Mouse (Mus musculus) heart, adult 8-10 months (tissue): Measurements from ENCODE around the gene Mrpl34. TPM values are rescaled to one million over a fixed set of nuclear protein-coding genes. Genes with fewer than 3 reads are reported as not detected.
A peak's percentile ranks its signal among the peaks of the same experiment; 100 is the strongest.

Experiments used
- DNase-seq: peaks from one replicate; pipeline ENCODE4 v3.0.0; 2022; ENCODE audit warnings: low spot score
- total RNA-seq, 4 experiments: library from RNA; stranded (reverse); gene quantifications; 2 replicates each; pipeline ENCODE4 v1.2.4; 2022

Gene Mrpl34
- total RNA-seq, 4 experiments from 2014 or later, result 114 to 128 (median 119) TPM

- peak; percentile 98 for DNase-seq
Observed at GRCm38 (mm10) chr8:71468916-71469315, 4.2 kb downstream of the Mrpl34 start, which contains the start of gene Dda1. Dda1 (plus strand) TSS chr8:71469199.

GRCm38 (mm10) chr8:71469411-71469810, 4.7 kb downstream of the Mrpl34 start:
- DNase-seq, result no peak

GRCm38 (mm10) chr8:71470146-71470912, 5.6 kb downstream of the Mrpl34 start:
- no peak for DNase-seq

- no peak for DNase-seq
Observed at GRCm38 (mm10) chr8:71470913-71471255, 6.1 kb downstream of the Mrpl34 start.

- no peak for DNase-seq
Observed at GRCm38 (mm10) chr8:71471861-71472260, 7.1 kb downstream of the Mrpl34 start.

GRCm38 (mm10) chr8:71472601-71473386, 8.0 kb downstream of the Mrpl34 start:
- DNase-seq, result no peak

GRCm38 (mm10) chr8:71474344-71474743, 9.6 kb downstream of the Mrpl34 start:
- no peak for DNase-seq

- no peak for DNase-seq
Observed at GRCm38 (mm10) chr8:71474785-71475701, 10.3 kb downstream of the Mrpl34 start.

- no peak for DNase-seq
Observed at GRCm38 (mm10) chr8:71475702-71476075, 10.9 kb downstream of the Mrpl34 start.

GRCm38 (mm10) chr8:71476099-71476940, 11.6 kb downstream of the Mrpl34 start:
- DNase-seq, result peak; percentile 70

GRCm38 (mm10) chr8:71477196-71477845, 12.6 kb downstream of the Mrpl34 start:
- no peak for DNase-seq

GRCm38 (mm10) chr8:71478943-71479342, 14.2 kb downstream of the Mrpl34 start:
- no peak for DNase-seq

- no peak for DNase-seq
Observed at GRCm38 (mm10) chr8:71483932-71484331, 19.2 kb downstream of the Mrpl34 start.

GRCm38 (mm10) chr8:71484736-71485135, 20.0 kb downstream of the Mrpl34 start:
- DNase-seq, result no peak

GRCm38 (mm10) chr8:71485142-71486135, 20.7 kb downstream of the Mrpl34 start, which contains the start of gene Ano8:
Ano8 (minus strand) TSS chr8:71485963.
- peak; percentile 84 for DNase-seq

- no peak for DNase-seq
Observed at GRCm38 (mm10) chr8:71486136-71486529, 21.4 kb downstream of the Mrpl34 start.

GRCm38 (mm10) chr8:71487691-71488445, 23.1 kb downstream of the Mrpl34 start, which contains the start of gene Gtpbp3:
Gtpbp3 (plus strand) TSS chr8:71488103.
- DNase-seq, result peak; percentile 81

- peak; percentile 97 for DNase-seq
Observed at GRCm38 (mm10) chr8:71488454-71488853, 23.7 kb downstream of the Mrpl34 start.
